Mouse (Mus musculus): ENCODE results near the gene Frmd5.

DNA sequence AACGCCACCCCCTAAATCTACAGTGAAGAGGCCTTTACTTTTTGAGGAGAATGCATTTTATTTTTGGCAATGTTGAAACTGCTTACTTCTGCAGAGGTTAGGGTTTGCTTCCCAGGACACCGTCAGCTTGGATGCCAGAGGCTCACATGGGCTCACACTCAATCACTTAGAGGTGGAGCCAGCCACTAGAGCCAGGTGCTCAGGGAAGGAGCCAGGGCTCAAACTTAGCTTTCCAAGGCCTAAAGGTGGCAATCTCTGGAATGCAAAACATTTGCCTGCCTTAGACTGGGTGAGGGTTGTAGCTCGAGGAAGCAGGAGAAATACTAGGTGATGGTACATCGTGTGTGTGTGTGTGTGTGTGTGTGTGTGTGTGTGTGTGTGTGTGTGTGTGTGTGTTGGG is 174.8 kb downstream of the Frmd5 start:
- TF ChIP-seq POLR2A (IDR thresholded peaks at IDR 0.05; ENCODE audit: borderline replicate concordance, extremely low read depth, insufficient read depth, insufficient read length, poor library complexity, severe bottlenecking) (no peak), CTCF (IDR thresholded peaks at IDR 0.05; ENCODE audit: borderline replicate concordance, extremely low read depth, insufficient read depth, insufficient read length) (no peak)

Measured in brain, embryonic 14.5 days (tissue).